Mouse (Mus musculus) Patski (cell line): ENCODE data around the gene Olfr1359. TPM values are rescaled to one million over a fixed set of nuclear protein-coding genes. Genes with fewer than 3 reads are reported as not detected.
"Not testable (repeated sequence)": the region's sequence is repeated elsewhere in the genome, so short reads cannot be mapped to it uniquely, and the experiment has no call there.

Experiments used
- ATAC-seq: fragments of 100-300 bp; one replicate; pipeline ENCODE4 v1.8.0; 2021
- CTCF ChIA-PET: fragments of 350-600 bp; sonication (Branson Sonifier 250); formaldehyde crosslinking; loops from one replicate; lab custom pipeline; 2022; ENCODE audit warnings: inconsistent platforms; lab: Charles Lee
- POLR2A ChIA-PET: fragments of 350-600 bp; sonication (Branson Sonifier 250); formaldehyde crosslinking; loops from one replicate; lab custom pipeline; 2022; ENCODE audit warnings: antibody characterized with exemption, inconsistent platforms; lab: Charles Lee
- DNase-seq: peaks from one replicate; pipeline ENCODE4 v3.0.0-alpha.2; 2011; ENCODE audit warnings: low read depth, low spot score
- H3K27me3 ChIP-seq: fragments of 371-371 bp; one replicate; pipeline ENCODE4 v1.5.1; 2021
- CTCF ChIP-seq: fragments of 100-300 bp; IDR thresholded peaks from one replicate; pipeline ENCODE4 v1.5.1; 2021
- in situ Hi-C: fragments of 300-500 bp; cut with MboI; formaldehyde crosslinking; loops from 3 replicates; pipeline ENCODE4 v1.11.1; 2018; ENCODE audit warnings: low pct_unique_long_range_greater_than_20kb, mixed read lengths
- polyA plus RNA-seq: library from polyadenylated mRNA; unstranded; gene quantifications from one replicate; pipeline ENCODE4 v1.2.3, GENCODE M21; 2021

Olfr1359 gene
- polyA plus RNA-seq, 1 experiment from 2014 or later: not detected

DNA sequence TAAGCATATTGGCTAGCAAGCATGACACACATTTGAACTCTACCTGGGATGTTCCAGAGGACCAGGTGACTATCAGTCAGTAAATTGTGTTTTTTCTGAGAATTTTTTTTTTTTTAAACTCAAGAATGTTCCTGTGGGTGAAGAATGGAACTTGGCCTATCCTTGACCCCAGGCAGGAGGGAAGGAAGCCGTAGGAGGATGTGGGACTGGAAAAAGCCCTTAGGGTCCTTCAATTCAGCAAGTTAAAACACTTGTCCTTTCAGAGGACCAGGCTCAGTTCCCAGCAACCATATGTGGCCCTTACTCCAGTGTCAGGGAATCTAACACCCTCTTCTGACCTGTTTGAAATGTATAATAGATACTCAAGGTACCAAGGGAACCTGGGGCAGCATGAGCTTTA lies 31.6 kb downstream of the Olfr1359 start:
- no peak for ATAC-seq

DNA sequence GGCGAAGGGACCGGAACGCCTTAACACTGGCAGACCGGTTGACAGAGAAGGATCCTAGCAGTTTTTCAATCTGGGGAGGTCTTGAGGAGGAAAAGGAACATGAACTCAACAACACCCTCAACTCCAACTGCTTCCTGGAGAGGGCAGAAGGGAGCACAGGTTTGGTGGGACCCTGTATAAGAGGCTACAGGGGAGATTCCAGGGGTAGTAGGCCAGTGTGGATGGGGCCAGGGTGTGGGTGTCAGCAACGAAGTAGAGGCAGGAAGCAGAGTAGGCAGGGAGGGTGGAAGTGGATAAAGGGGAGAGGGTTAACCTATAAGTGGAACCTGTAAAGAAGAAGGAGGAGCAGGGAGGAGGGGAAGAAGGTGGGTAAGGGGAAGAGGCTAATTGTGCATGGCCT lies 35.6 kb downstream of the Olfr1359 start:
- CTCF ChIA-PET: interaction anchor here (0.7 to 1.3 kb wide), 4 partner anchors 9 to 15 kb away, joined by 3 to 4 read pairs (median 4); partner anchors contain the start of gene Hist1h2bm
- H3K27me3 ChIP-seq: no peaks in the 10 kb centered on the region
- POLR2A ChIA-PET: interaction anchor here (1.1 kb wide), 1 partner anchor 15 kb away, joined by 3 read pairs; no protein-coding TSS in a partner anchor
- ATAC-seq: no peak
- DNase-seq: no peak
- peak; percentile 10 for TF ChIP-seq CTCF
- in situ Hi-C loops: loop anchor here (10.0 kb wide), 1 partner anchor 301 kb away; the partner anchor contains the start of genes Hist1h2ah and Hist1h2bk

More for the DNA sequence above, 31.6 kb downstream of the Olfr1359 start:
- ChIA-PET CTCF (no interaction called here), POLR2A (no interaction called here)
- DNase-seq: no peak
- H3K27me3 ChIP-seq: no peaks in the 10 kb centered on the region
- TF ChIP-seq CTCF: no peak
- in situ Hi-C loops: loop anchor here (10.0 kb wide), 1 partner anchor 545 kb away; no protein-coding TSS in a partner anchor

DNA sequence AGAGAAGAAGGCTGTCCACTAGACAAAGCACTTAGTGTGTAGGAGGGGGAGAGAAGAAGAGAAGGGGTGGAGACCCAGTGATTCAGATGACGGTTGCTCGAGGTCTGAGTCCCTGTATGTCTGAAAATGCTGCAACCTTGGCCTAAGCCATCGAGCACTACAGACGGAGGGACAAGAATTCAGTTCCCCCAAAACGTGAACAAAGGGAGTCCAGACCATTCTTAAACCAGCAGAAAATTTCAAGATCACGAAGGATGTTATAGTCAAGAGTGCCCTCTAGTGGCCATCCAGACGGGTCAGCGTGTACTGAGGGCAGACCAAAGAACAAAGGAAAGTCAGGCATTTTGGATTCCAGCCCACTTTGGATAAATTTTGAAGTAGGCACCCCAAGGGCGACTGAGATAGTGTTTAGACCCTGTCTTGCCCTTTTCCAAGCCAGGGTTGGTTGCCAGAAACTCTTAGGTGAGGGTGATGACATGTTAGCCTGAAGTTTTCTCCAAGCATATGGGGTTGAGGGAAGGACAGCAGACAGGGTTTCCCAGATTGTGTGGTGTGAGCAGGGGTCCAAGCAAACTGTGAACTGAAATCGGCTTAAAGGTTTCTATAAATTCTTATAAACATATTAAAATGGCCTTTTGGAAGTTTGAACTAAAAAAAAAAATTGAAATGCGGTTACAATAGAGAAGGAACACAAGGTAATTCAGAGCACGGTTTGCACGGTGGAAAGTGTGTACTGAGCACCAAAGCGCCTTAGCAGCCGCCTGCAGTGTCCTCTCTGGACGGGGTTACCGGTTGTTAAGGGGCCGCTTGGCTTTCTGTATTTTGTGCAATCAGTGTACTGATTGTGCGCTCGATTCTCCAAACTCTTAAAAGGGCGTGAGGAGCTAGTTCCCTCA lies 36.3 kb downstream of the Olfr1359 start:
- in situ Hi-C loops: loop anchor here (10.0 kb wide), 1 partner anchor 301 kb away; the partner anchor contains the start of genes Hist1h2ah and Hist1h2bk
- ATAC-seq (peak; percentile 70), DNase-seq (peak; percentile 63)
- TF ChIP-seq CTCF: peak; percentile 92
- H3K27me3 ChIP-seq: no peaks in the 10 kb centered on the region
- ChIA-PET CTCF (interaction anchor here (0.7 to 1.3 kb wide), 4 partner anchors 10 to 16 kb away, joined by 3 to 4 read pairs (median 4); partner anchors contain the start of gene Hist1h2bm), POLR2A (interaction anchor here (1.7 kb wide), 1 partner anchor 15 kb away, joined by 5 read pairs; no protein-coding TSS in a partner anchor)

DNA sequence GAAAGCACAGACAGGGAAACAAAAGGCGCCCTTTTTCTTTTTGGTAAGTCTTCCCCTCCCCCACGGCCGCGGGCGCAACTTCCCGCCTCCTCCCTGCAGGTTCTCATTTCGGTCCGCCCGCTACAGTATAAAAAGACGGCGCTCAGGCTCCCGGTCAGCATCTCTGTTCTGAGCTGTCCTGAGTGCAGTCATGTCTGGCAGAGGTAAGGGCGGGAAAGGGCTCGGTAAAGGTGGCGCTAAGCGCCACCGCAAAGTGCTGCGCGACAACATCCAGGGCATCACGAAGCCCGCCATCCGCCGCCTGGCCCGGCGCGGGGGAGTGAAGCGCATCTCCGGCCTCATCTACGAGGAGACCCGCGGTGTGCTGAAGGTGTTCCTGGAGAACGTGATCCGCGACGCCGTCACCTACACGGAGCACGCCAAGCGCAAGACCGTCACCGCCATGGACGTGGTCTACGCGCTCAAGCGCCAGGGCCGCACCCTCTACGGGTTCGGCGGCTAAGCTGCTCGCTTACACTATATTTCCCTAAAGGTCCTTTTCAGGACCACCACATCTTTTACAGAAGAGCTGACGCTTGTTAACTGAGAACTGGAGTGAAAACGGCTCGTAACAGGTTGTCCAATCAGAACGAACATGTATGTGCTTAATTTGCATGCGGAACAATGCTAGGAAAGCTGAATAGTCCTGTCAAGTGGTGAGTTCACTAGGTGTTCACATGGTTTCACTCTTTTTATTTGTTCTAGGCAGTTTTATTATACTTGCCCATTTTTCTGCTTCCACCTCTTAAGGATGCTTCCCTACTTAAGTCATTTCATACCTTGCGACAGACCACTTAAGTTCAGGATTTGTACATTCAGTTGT lies 37.2 kb downstream of the Olfr1359 start, which contains the start of gene Hist1h4j:
Gene Hist1h4j, plus strand, starts transcription at position 159 of the 862 bp plus-strand sequence.
- not testable (repeated sequence) for DNase-seq
- in situ Hi-C loops: loop anchor here (10.0 kb wide), 1 partner anchor 300 kb away; the partner anchor contains the start of genes Hist1h2ah and Hist1h2bk
- POLR2A ChIA-PET: interaction anchor here (0.7 to 1.7 kb wide), 2 partner anchors 14 to 15 kb away, joined by 3 to 5 read pairs; partner anchors contain the start of gene Hist1h4k

DNA sequence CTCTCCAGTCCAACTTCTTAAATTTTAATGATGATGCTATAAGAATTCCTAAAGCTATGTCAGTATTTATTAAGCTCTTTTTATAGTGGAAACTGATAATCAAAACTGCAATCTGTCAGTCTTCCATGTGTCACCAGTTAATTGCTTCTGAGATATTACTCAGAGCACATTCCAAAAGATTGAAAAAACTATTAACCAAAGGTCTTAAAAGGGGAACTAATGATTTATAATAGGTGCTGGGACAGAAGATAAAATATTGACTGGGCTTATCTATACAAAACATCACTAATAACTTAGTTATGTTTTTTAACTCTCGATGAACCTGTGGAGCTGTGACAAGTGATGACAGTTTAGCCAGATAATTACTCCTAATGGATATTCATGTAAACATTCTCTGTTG lies 47.1 kb downstream of the Olfr1359 start:
- in situ Hi-C loops: no loop called here
- no peaks in the 10 kb centered on the region for H3K27me3 ChIP-seq
- ChIA-PET CTCF (no interaction called here), POLR2A (no interaction called here)
- no peak for ATAC-seq
- DNase-seq: no peak
- TF ChIP-seq CTCF: no peak

More for the DNA sequence above, 37.2 kb downstream of the Olfr1359 start, which contains the start of gene Hist1h4j:
- peak; percentile 67 for ATAC-seq
- H3K27me3 ChIP-seq, CTCF ChIA-PET: not testable (repeated sequence)

DNA sequence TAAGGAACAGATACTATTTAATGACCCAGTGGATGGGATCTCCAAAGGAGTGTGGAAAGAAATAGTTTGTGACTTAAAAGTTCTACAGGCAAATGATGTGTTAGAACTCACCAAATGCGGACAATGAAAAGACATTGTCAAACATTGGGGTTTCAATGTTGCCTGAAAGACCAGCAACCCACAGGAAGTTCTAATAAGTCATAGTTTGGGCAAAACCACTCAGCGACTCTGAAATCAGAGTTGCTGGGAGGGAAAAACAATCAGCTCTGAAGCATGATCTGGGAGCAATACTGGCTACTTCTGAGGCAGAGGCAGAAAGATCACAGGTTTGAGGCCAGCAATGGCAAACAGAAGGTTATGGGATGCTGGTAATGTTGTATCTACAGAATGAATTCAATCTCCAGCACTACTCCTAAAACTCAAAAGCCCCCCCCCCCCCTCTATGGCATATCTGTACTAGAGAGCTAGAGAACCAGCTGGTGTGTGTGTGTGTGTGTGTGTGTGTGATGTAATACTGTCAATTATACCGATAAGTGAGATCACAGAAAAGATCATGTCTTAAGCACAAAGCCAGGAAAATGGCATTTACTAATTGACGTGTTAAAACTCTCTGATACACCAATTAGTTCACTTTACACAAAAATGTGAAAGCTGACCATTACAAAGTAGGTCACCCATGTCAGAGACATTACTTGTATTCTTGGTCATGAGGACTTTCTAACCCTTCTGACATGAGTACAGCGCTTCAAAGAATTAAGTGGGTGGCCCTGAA lies 51.7 kb downstream of the Olfr1359 start:
- POLR2A ChIA-PET: interaction anchor here (0.8 to 2.2 kb wide), 3 partner anchors 10 to 75 kb away, joined by 3 to 6 read pairs (median 5); partner anchors contain the start of gene Hist1h4j
- ATAC-seq (no peak), DNase-seq (no peak)
- in situ Hi-C loops: no loop called here
- TF ChIP-seq CTCF: no peak
- CTCF ChIA-PET: interaction anchor here (2.0 kb wide), 1 partner anchor 11 kb away, joined by 5 read pairs; no protein-coding TSS in a partner anchor
- H3K27me3 ChIP-seq: no peaks in the 10 kb centered on the region

DNA sequence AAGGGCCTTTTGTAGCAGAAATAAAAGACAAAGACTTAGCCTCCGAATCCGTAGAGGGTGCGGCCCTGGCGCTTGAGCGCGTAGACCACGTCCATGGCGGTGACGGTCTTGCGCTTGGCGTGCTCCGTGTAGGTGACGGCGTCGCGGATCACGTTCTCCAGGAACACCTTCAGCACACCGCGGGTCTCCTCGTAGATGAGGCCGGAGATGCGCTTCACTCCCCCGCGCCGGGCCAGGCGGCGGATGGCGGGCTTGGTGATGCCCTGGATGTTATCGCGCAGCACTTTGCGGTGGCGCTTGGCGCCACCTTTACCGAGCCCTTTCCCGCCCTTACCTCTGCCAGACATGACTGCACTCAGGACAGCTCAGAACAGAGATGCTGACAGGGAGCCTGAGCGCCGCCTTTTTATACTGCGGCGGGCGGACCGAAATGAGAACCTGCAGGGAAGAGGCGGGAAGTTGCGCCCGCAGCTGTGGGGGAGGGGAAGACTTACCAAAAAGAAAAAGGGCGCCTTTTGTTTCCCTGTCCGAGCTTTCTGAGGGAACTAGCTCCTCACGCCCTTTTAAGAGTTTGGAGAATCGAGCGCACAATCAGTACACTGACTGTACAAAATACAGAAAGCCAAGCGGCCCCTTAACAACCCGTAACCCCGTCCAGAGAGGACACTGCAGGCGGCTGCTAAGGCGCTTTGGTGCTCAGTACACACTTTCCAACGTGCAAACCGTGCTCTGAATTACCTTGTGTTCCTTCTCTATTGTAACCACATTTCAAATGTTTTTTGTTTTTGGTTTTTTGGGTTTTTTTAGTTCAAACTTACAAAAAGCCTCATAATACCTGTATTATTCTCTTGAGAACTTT lies 52.5 kb downstream of the Olfr1359 start, which contains the start of gene Hist1h4k:
Gene Hist1h4k, minus strand, starts transcription at position 347 of the 859 bp plus-strand sequence.
- ATAC-seq: peak; percentile 81
- in situ Hi-C loops, H3K27me3 ChIP-seq: not testable (repeated sequence)
- DNase-seq: peak; percentile 33
- POLR2A ChIA-PET: interaction anchor here (0.7 to 2.2 kb wide), 2 partner anchors 15 kb away, joined by 3 to 5 read pairs; partner anchors contain the start of gene Hist1h4j
- CTCF ChIA-PET: interaction anchor here (2.0 kb wide), 1 partner anchor 12 kb away, joined by 5 read pairs; no protein-coding TSS in a partner anchor

DNA sequence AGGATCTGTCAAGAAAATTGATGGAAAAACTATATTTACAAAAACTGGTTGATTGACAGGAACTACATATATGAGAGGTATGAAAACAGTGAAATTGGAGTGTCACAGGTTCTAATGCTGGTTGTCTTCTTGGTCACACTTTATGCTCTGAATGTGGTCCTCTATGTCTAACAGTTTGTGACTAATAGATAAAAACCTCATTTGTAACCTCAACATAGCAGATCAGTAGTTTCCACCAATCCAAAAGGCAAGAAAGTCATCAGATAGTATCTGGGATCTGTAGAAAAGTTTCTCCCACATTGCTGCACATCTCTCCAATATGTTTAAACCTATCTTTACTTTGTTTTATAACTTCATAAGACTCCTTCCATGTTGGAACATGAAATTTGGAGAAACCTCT lies 53.5 kb downstream of the Olfr1359 start:
- DNase-seq (no peak), ATAC-seq (no peak)
- in situ Hi-C loops: no loop called here
- CTCF ChIA-PET: no interaction called here
- H3K27me3 ChIP-seq: no peaks in the 10 kb centered on the region
- POLR2A ChIA-PET: no interaction called here
- TF ChIP-seq CTCF: no peak
